Mouse (Mus musculus) lung, postnatal 0 days (tissue): ENCODE data around the gene Rrnad1.

Experiments used
- CTCF ChIP-seq: IDR thresholded peaks from 2 replicates; pipeline ENCODE4 v1.5.1; 2016; ENCODE audit warnings: antibody characterized with exemption, mild to moderate bottlenecking
- EP300 ChIP-seq: IDR thresholded peaks from 2 replicates; pipeline ENCODE4 v1.6.1; 2016; ENCODE audit warnings: antibody characterized with exemption, mild to moderate bottlenecking, control low read depth

DNA sequence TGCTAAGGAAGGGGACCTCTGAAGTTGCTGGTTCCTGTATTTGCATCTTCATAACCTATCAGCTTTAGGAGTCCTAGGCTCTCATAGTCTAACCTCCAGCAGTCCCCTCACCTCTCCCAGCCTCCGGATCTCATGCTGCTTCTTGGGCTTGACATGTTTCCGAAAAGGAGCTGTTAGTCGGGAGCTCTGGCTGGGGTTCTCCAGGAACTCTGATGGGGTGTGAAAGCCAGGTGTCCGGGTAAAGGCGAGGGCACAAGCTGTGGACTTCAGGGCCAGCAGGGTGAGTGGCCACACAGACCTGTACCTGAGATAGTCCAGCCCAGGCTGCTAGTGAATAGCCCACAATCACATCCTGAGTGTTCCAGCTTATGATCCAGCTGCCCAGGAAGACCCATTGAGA is 3.1 kb downstream of the Rrnad1 start:
- TF ChIP-seq CTCF = no peak
- no peak for TF ChIP-seq EP300
